Mouse (Mus musculus) spleen, postnatal 36 days (tissue): Measurements from ENCODE around the gene Fam187a.

ENCODE experiments used
- DNase-seq, 2 experiments: peaks; one replicate each; pipeline ENCODE4 v3.0.0; 2022; ENCODE audit warnings: low spot score in 2 of 2, mixed read lengths in 1 of 2

Gene Fam187a

DNA sequence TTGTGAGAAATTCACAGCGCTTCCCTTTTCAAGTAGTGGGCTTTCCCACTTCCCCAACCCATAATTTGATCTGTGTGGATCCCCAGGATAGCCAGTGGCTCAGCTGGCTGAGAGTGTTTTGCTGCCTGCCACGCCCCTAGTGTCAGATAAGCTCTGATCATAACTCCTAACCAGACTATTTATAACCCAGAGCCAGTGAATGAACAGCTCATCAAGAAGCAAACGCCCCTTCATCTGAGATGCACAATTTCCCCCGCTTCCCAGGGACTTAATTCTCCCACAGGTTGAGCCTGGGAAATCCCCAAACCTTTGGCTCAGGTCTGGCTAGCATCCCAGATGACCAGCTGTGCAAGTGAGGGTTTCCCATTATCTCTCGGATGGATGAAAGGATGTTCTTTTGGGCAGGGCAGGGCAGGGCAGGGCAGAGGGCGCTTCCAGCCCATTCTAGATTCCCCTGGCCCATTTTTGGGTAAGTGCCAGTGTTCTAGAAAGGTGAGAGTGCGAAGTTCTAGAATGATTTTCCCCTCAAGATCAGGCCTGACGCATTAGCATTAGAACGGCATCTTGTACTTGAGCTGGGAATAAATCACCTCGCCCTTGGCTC is at the start of gene Fam187a:
TSS of gene Fam187a (plus strand) at position 554 of the 604 bp plus-strand sequence.
- DNase-seq: no peak

DNA sequence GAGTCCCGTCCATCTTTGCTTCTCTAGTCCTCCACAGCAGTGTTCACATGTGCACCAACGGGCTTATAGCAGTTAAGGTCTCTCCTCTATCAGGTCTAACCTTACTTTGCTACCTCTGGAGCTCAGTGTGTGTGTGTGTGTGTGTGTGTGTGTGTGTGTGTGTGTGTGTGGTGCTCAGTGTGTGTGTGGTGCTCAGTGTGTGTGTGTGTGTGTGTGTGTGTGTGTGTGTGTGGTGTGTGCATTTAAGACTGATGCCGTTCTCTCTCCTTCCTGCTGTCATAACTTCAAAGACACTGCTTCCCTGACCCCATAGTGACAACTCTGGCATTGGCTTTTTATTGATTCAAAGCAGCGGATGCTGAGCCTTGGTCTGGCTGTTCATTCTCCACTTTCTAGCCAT is 49.4 kb upstream of the Fam187a start, which contains the start of gene Higd1b:
TSS of gene Higd1b (plus strand) at position 301 of the 400 bp plus-strand sequence.
- no peak for DNase-seq

- DNase-seq: no peak
Observed at GRCm38 (mm10) chr11:102836146-102836545, 48.8 kb upstream of the Fam187a start.

GRCm38 (mm10) chr11:102837385-102837784 is 47.6 kb upstream of the Fam187a start:
- no peak for DNase-seq

DNA sequence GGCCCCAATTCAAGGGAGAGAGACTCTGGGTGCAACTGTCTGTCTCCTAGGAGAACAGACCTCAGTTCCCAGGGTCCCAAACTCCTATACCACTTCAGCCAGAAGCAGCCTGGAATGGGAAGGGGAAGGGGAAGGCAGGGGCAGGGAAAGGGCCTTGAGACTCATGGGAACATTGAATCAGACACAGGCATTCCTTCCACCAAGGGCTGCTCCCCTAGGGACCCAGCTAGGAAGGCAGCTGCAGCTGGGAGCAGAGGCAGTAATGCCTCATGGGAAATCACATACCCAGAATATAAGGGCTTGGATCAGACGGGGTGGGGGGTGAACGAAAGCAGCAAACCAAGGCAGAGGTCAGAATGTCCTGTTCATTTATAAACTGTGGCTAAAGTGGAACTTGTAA is 46.8 kb upstream of the Fam187a start:
- no peak for DNase-seq

- DNase-seq: no peak
Observed at GRCm38 (mm10) chr11:102838616-102839150, 46.3 kb upstream of the Fam187a start.

- no peak for DNase-seq
Observed at GRCm38 (mm10) chr11:102845926-102846325, 39.0 kb upstream of the Fam187a start.

DNA sequence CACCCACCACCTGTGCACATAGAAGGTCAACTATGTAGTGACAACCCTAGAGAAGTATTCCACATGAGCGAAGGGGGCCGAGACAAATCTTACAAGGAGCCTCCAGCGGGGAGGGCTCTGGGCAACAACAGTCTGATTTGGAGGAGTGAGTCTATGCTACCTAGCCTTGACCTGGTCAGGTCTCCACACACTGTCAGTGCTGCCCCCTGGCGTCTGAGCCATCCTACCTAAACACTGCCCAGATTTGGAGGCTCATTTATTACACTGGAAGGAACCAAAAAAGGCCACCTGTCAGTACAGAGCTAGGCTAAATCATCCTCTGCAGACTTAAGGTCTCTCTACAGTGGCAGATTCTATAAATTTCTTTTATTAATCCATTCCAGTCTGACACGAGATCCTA is 33.1 kb upstream of the Fam187a start:
- peak; percentile 8 to 9 for DNase-seq

GRCm38 (mm10) chr11:102853760-102854159 is 31.2 kb upstream of the Fam187a start:
- DNase-seq: no peak

DNA sequence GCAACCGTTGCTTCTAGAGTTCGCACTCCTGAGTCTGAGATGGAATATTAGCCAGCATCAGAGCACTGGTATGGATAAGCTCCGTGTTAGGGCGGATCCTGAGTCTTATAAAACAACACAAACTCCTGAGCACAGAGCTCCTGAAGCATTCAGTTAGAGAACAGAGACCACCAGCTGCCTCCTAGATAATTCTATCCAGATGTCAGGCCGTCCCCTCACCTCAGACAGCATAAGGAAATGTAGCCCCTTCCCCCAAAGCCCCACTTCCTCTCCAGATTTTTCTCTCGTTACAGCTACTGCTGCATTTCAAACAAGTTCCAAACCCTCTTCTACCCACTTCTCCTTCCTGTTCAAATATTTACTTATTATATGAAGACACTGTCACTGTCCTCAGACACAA is 29.0 kb upstream of the Fam187a start:
- DNase-seq: no peak

DNA sequence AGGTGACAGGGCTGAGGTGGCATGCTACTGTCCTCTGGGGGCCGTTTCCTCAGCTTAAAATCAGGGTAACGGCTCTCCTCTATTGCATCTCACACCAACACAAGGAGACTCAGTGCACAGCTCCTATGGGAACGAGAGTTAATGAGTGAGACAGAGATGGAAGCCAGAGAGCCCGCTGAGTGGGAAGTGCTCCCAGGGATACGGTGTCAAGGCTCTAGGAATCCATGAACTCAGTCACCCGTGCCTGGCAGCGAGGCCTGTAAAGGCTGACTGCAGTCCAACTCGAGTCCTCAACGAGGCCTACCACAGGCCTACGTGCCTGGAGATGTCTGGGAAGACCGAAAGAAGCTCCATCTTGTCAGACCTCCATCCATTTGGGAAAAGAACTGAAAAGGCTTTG is 26.0 kb upstream of the Fam187a start:
- no peak for DNase-seq

DNA sequence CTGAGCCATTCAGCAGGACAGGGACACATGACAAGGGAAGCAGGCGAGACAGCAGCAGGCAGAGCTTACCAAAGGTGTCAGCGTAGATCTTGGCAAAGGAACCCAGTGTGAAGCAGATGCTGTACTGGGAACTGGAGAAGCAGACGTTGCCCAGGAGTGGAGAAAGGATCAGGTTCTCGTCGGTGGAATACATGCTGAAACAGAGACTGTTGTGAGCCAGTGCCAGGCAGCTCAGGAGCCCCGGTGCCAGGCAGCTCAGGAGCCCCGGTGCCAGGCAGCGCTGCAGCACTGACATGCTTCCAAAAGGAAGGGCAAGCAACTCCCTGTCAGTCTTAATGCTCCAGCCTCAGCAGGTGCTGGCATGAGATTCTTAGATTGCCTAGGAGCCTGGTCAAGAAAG is 25.0 kb upstream of the Fam187a start:
- no peak for DNase-seq

- DNase-seq: peak in 1 of 2 experiments; percentile 28
Observed at GRCm38 (mm10) chr11:102864272-102864671, 20.7 kb upstream of the Fam187a start.

DNA sequence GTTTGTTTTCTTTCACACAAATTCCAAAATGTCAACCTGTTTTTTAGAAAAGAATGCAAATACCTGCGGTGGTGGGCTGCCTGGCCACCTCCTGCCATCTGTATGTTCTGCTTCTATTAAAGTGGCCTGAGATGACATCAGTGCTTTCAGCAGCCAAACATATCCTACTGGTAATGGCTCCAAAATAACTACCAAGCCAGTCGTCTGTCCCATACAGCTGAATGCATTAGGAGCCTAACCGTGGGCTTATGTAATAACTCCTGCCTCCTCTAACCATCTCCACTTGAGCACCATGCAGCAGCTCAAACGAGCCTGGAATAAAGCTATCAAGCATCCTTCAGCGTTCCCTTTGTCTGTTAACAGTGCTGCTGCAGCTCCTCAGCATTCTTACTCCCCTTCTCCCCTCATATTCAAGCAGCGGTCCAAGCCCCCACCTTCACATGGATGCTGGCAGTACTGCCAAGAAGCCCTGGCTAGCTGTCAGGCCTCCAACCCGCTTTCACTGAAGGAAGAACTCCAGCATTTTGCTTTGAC is 10.1 kb upstream of the Fam187a start:
- DNase-seq: no peak

DNA sequence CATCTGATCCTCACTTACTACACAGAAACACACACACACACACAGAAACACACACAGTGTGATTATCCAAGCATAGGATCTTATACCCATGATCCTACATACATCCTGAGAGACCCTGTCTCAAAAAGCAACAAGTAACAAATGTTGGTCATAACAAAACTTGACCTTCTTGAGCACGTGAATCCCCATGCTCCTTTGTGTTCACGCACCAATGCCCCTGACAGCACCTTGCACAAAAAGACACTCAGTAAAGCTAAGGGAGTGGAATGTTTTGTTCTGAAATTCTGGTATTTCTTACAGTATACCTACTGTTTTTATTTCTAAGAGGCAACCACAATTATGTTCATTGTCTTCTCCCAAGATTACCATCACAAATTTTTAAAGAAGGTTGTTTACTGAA is 5.4 kb upstream of the Fam187a start:
- no peak for DNase-seq

DNA sequence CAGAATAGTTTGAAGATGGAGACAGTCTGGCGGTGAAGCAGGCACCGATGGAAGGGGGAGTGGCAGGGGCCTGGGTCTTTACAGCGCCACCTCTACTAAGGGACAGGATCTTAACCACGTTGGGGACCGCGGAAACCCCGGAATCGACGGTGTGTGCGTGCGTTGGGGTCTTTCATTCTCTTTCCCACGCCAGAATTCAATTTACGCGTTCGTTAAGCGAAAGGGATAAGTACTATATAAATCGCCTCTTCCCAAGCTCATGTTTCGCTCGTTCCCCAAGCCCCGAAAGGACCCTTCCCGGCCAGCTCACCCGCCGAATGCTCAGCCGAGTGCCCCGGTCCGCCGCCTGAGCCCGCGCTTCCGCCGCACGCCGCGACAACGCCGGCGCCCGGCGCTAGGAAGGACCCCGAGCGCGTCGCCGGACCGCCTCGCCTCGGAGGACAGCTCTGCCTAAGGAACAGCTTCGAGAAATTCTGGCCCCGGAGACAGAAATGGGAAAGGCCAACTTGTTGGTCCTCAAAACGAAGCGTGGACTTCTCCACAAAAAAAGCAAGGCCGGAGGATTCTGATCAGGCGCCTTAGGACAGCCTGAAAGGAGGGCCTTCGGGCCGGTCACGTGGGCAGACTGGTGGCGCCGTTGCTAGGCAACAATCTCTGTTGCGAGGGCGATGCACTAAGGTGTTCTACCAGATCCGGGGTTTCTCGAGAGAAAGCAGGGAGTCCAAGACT is 4.2 kb upstream of the Fam187a start, which contains the start of the genes Eftud2 and Ccdc103:
TSS of gene Eftud2 (minus strand) at position 401 of the 729 bp plus-strand sequence.
TSS of gene Ccdc103 (plus strand) at position 620 of the 729 bp plus-strand sequence.
- DNase-seq: peak; percentile 88 to 93

DNA sequence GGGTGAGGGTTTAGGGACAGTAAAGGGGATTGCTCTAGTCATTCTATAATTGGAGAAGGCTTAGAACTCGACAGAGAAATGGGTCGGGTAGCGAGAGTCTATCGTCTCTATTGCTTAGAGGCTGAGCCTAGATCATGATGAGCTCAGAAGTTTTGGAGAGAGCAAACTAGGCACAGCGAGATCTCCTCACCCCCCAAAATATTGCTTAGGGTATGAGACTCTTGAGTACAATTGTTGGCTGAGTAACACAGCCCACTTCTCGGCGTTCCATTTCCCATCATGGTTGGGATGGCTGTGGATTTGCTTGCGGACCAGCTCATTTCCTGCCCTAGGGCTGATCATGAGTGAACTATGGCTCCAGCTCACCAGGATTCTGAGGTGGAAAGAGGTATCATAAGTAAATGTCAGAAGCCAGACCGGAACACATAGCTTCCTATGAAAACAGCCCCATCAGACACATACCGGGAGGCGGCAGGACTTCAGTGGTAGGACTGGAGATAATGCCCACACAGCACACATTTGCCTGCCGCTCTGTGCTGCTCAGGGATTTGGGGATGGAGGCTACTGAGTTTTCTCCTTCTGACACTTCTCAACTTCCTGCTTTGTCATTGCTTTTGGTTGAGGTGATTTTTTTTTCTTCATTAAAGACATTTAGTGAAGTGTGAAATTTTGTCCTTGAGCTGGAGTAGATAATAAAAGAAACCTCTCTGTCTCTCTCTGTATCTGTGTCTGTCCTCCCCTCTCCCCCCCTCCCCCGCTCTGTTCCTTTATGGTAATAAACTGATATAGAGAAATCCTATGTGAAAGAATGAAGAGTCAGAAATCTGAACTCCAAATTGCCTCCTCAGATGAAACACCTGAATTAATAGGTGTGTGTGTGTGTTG is 3.4 kb upstream of the Fam187a start:
- DNase-seq: no peak

GRCm38 (mm10) chr11:102887433-102887832 is 2.5 kb downstream of the Fam187a start:
- no peak for DNase-seq

DNA sequence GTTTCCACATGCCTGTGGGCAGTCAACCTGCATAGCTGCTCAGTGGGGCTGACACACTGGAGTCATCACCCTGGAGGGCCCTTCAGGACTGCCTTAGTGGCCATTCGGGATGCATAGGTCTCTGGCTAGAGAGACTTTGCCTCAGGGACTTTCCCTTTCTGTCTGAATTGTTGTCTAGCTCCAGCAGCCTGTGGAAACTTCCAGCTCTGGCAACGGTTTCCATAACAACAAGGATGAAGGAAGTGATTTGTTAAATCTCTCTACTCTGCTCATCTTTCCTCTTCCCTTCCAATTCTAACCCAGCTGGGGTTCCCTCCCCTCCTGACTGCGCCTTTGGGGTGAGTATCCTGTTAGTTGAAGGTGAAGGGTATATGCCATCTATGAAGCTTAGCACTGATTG is 3.2 kb downstream of the Fam187a start:
- no peak for DNase-seq

DNA sequence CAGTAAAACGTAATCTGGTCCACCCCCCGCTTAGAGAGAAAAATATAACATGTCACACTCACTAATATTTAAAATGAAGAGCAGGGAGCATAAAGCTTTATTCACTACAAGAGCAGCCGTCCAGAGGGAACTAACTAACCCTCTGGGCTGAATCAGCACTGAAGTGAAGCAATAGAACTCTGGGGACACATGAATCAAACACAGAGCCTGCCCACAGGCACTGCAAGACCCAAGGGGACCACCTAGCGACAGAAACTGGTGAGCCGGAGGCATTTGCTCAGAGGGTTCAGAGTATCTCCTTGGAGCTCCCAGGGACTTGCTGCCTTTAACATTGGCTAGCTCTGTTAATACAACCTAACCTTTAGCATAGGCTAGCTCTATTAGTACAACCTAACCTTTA is 5.1 kb downstream of the Fam187a start:
- no peak for DNase-seq

DNA sequence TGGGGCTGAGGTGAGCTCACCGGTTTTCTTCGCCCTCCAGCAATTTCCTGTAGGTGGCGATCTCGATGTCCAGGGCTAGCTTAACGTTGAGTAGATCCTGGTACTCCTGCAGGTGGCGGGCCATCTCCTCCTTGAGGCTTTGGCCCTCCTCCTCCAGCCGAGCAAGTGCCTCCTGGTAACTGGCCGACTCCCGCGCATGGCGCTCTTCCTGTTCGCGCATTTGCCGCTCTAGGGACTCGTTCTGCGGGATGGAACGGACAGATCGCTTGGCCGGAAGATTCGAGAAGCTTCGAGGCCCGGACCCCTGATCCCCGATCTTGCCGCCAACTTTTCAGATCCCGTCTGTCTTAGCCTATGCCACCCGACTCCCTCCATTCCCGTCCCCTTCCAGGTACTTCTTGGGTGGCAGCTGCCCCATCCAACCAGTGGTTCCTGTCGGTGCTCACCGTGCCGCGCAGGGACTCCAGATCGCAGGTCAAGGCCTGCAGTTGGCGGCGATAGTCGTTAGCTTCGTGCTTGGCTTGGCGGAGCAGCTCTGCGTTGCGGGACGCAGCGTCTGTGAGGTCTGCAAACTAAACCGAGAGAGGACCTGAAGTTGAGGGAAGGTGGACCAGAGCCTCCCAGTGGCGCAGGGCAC is 8.2 kb downstream of the Fam187a start:
- DNase-seq: peak; percentile 72 to 84
